Mouse (Mus musculus) megakaryocyte, embryonic 14.5 days (primary cell): Measurements from ENCODE around the gene Slfn1. TPM values are rescaled to one million over a fixed set of nuclear protein-coding genes. Genes with fewer than 3 reads are reported as not detected.

Experiments used
- H3K27me3 ChIP-seq: replicated peaks from 2 replicates; pipeline ENCODE3; 2012; ENCODE audit warnings: inconsistent platforms
- H3K36me3 ChIP-seq: replicated peaks from 2 replicates; pipeline ENCODE3; 2012; ENCODE audit warnings: low read length, inconsistent platforms, mixed read lengths
- H3K4me1 ChIP-seq: 2 replicates; pipeline ENCODE4 v1.6.1; 2012; ENCODE audit warnings: inconsistent platforms
- H3K4me3 ChIP-seq: replicated peaks from 2 replicates; pipeline ENCODE3; 2012; ENCODE audit warnings: moderate library complexity, mild to moderate bottlenecking, inconsistent platforms
- H3K9me3 ChIP-seq: 2 replicates; pipeline ENCODE4 v1.6.1; 2012; ENCODE audit warnings: inconsistent platforms
- FLI1 ChIP-seq: IDR thresholded peaks from 2 replicates; pipeline ENCODE4 v1.6.1; 2012; ENCODE audit warnings: low read length, inconsistent platforms, mixed read lengths
- GATA1 ChIP-seq: IDR thresholded peaks from 3 replicates; pipeline ENCODE4 v1.6.1; 2012; ENCODE audit warnings: mixed read lengths, low read length, inconsistent platforms, borderline replicate concordance
- polyA plus RNA-seq: library from polyadenylated mRNA; stranded (reverse); fragments of >175 nt; gene quantifications from 2 replicates; pipeline ENCODE4 v1.2.3, GENCODE M21; 2012; ENCODE audit warnings: low replicate concordance; ENCODE audit not compliant: insufficient read depth

The Slfn1 gene
- polyA plus RNA-seq = 0.28 TPM in 1 of 2 replicates, not detected in the other

- H3K27me3 ChIP-seq = peaks cover 15% of the 10 kb centered on the region
- H3K36me3 ChIP-seq = no peaks in the 10 kb centered on the region
- peak within 1 kb of the TSS; percentile 68 for H3K4me3 ChIP-seq
- H3K9me3 ChIP-seq = no peaks in the 10 kb centered on the region
- peaks cover 14% of the 10 kb centered on the region for H3K4me1 ChIP-seq
- no peak for TF ChIP-seq GATA1
- no peak for TF ChIP-seq FLI1
Observed at GRCm38 (mm10) chr11:83116597-83117227, at the start of gene Slfn1. TSS of gene Slfn1 (plus strand) at chr11:83116849.

- H3K27me3 ChIP-seq = no peaks in the 10 kb centered on the region
- H3K4me1 ChIP-seq = peaks cover 44% of the 10 kb centered on the region
- TF ChIP-seq FLI1 = no peak
- TF ChIP-seq GATA1 = no peak
- H3K36me3 ChIP-seq = peaks cover 26% of the 10 kb centered on the region
- peak overlapping the region; percentile 72 for H3K4me3 ChIP-seq
- H3K9me3 ChIP-seq = no peaks in the 10 kb centered on the region
Observed at GRCm38 (mm10) chr11:83067982-83068694, 48.5 kb upstream of the Slfn1 start.

- peaks cover 22% of the 10 kb centered on the region for H3K4me1 ChIP-seq
- peaks cover 26% of the 10 kb centered on the region for H3K36me3 ChIP-seq
- H3K9me3 ChIP-seq = no peaks in the 10 kb centered on the region
- TF ChIP-seq GATA1 (no peak), FLI1 (no peak)
- no peaks in the 10 kb centered on the region for H3K27me3 ChIP-seq
- no peak overlapping the region for H3K4me3 ChIP-seq
Observed at GRCm38 (mm10) chr11:83070321-83070970, 46.2 kb upstream of the Slfn1 start.

- Histone ChIP-seq H3K4me3 (peak overlapping the region; percentile 86), H3K9me3 (peaks cover under 1% of the 10 kb centered on the region; the same call in 1 of the 2 replicates), H3K36me3 (no peaks in the 10 kb centered on the region), H3K4me1 (peaks cover 40% of the 10 kb centered on the region), H3K27me3 (no peaks in the 10 kb centered on the region)
- no peak for TF ChIP-seq GATA1
- no peak for TF ChIP-seq FLI1
Observed at GRCm38 (mm10) chr11:83077714-83078422, 38.8 kb upstream of the Slfn1 start.

GRCm38 (mm10) chr11:83078423-83079140 lies 38.1 kb upstream of the Slfn1 start:
- Histone ChIP-seq H3K36me3 (peaks cover under 1% of the 10 kb centered on the region), H3K4me3 (peak overlapping the region; percentile 86), H3K9me3 (peaks cover 8% of the 10 kb centered on the region), H3K27me3 (no peaks in the 10 kb centered on the region), H3K4me1 (peaks cover 40% of the 10 kb centered on the region)
- TF ChIP-seq FLI1 = no peak

GRCm38 (mm10) chr11:83079487-83080199 lies 37.0 kb upstream of the Slfn1 start:
- H3K9me3 ChIP-seq = peaks cover 18% of the 10 kb centered on the region

GRCm38 (mm10) chr11:83082741-83083473 lies 33.7 kb upstream of the Slfn1 start:
- Histone ChIP-seq H3K9me3 (peaks cover 31% of the 10 kb centered on the region), H3K27me3 (peaks cover 2% of the 10 kb centered on the region), H3K4me1 (peaks cover 35% of the 10 kb centered on the region), H3K4me3 (no peak overlapping the region), H3K36me3 (peaks cover 4% of the 10 kb centered on the region)
- no peak for TF ChIP-seq FLI1
- TF ChIP-seq GATA1 = no peak

More at GRCm38 (mm10) chr11:83079487-83080199, 37.0 kb upstream of the Slfn1 start:
- no peak overlapping the region for H3K4me3 ChIP-seq
- H3K4me1 ChIP-seq = peaks cover 40% of the 10 kb centered on the region
- no peak for TF ChIP-seq FLI1
- peaks cover 4% of the 10 kb centered on the region for H3K36me3 ChIP-seq
- H3K27me3 ChIP-seq = no peaks in the 10 kb centered on the region

GRCm38 (mm10) chr11:83084161-83084560 lies 32.5 kb upstream of the Slfn1 start:
- Histone ChIP-seq H3K27me3 (peaks cover 2% of the 10 kb centered on the region), H3K36me3 (peaks cover 4% of the 10 kb centered on the region), H3K4me3 (no peak overlapping the region), H3K4me1 (peaks cover 22% of the 10 kb centered on the region), H3K9me3 (peaks cover 31% of the 10 kb centered on the region)
- TF ChIP-seq GATA1 (no peak), FLI1 (no peak)
